Mouse (Mus musculus) forebrain, embryonic 15.5 days (tissue): ENCODE results near the gene Jag2. TPM values are rescaled to one million over a fixed set of nuclear protein-coding genes. Genes with fewer than 3 reads are reported as not detected.
A peak's percentile ranks its signal among the peaks of the same experiment; 100 is the strongest.

Experiments
- ATAC-seq: fragments of 200-750 bp; cut with Nextera tagmentation; replicated peaks from 2 replicates; pipeline ENCODE4 v1.8.0; 2017; ENCODE audit warnings: mild to moderate bottlenecking, moderate TSS enrichment, moderate library complexity
- H3K27ac ChIP-seq: fragments of 300-500 bp; sonication (generic); replicated peaks from 2 replicates; pipeline ENCODE4 v1.5.1; 2015; ENCODE audit warnings: mild to moderate bottlenecking, inconsistent platforms
- H3K27me3 ChIP-seq: fragments of 300-500 bp; sonication (generic); 2 replicates; pipeline ENCODE4 v1.6.1; 2015; ENCODE audit warnings: inconsistent platforms
- H3K36me3 ChIP-seq: fragments of 300-500 bp; sonication (generic); 2 replicates; pipeline ENCODE4 v1.6.1; 2015; ENCODE audit warnings: mild to moderate bottlenecking, inconsistent platforms
- H3K4me1 ChIP-seq: fragments of 300-500 bp; sonication (generic); 2 replicates; pipeline ENCODE4 v1.6.1; 2015; ENCODE audit warnings: inconsistent platforms
- H3K4me2 ChIP-seq: fragments of 300-500 bp; sonication (generic); replicated peaks from 2 replicates; pipeline ENCODE4 v1.6.1; 2015; ENCODE audit warnings: mild to moderate bottlenecking, inconsistent platforms
- H3K4me3 ChIP-seq: fragments of 300-500 bp; sonication (generic); 2 replicates; pipeline ENCODE4 v1.5.1; 2015; ENCODE audit warnings: mild to moderate bottlenecking, inconsistent platforms
- H3K9ac ChIP-seq: fragments of 300-500 bp; sonication (generic); replicated peaks from 2 replicates; pipeline ENCODE4 v1.6.1; 2015; ENCODE audit warnings: mild to moderate bottlenecking, inconsistent platforms
- H3K9me3 ChIP-seq: fragments of 300-500 bp; sonication (generic); 2 replicates; pipeline ENCODE4 v1.6.1; 2016; ENCODE audit warnings: inconsistent platforms
- WGBS: fragments of 180-500 bp; shearing (Covaris S2); methylation state at CpG from one replicate; pipeline ENCODE4 v1.1.7; 2015; ENCODE audit warnings: mixed read lengths; 5-methylcytosine and 5-hydroxymethylcytosine counted together
- polyA plus RNA-seq: library from polyadenylated mRNA; unstranded; fragments of >200 nt; fragmentation: Nextera tagmentation; extraction: Ambion mirVana; gene quantifications from 2 replicates; pipeline ENCODE4 v1.2.1, GENCODE M21; 2015

The Jag2 gene
- polyA plus RNA-seq, 1 experiment from 2014 or later = 9.1 TPM

DNA sequence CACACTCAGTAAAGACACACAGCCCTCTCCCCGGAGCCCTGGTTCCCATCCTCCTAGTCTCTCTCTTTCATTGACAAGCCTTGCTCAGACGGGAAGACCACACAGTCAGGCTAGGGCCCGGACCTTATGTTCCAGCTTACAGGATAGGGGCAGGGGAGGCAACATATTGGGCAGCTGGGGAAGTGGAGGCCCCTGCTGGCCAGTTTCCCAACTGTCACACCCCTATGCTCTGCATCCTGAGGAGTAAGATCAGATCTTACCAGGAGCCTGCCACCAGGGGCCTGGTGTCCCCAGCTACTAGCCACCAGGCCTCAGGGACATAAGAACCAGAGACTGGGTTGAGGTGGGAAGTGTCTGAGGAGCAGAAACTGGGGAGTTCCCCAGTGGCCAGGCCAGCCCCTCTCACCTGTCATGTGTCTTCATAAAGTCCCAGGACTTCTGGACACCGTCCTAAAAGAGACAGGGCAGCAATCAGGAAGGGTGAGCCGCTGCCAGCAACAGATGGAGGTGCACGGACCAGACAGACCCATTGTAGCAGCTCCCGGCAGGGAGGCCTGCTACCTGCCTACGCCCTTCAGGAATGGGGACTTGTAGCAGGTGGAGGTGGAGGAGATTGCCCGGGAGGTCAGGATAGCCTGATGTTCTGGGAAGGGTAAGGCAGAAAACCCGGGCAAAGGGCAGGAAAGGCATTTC lies 9.4 kb upstream of the Jag2 start:
- H3K27ac ChIP-seq = no peak overlapping the region
- no peaks in the 10 kb centered on the region for H3K9me3 ChIP-seq
- no peaks in the 10 kb centered on the region for H3K27me3 ChIP-seq
- 53% methylated on average over 10 of the region's 10 CpGs for WGBS
- H3K9ac ChIP-seq = no peak overlapping the region
- H3K4me3 ChIP-seq = no peak overlapping the region
- H3K4me2 ChIP-seq = no peak overlapping the region
- H3K4me1 ChIP-seq = peaks cover 20% of the 10 kb centered on the region
- no peak for ATAC-seq
- no peaks in the 10 kb centered on the region for H3K36me3 ChIP-seq

DNA sequence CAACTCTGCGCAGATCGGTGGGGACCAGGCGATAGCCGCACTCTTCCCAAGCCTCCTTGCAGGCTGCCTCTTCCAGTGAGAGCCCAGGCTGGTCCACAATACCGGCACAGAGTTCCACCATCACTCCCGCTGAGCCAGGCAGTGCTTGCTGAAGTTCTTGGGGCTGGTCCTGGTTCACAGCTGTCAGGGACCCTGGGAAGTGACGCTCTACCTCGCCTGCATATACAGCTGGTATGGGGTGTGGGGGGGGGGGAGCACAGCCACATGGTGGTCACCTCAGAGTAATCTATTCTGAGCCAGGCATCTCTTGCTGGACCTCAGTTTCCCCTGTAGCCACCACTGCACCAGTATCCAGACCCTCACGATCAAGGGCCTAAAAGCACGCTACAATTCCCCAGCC lies 8.8 kb upstream of the Jag2 start:
- Histone ChIP-seq H3K4me2 (no peak overlapping the region), H3K4me3 (no peak overlapping the region), H3K4me1 (peaks cover 20% of the 10 kb centered on the region), H3K27me3 (no peaks in the 10 kb centered on the region), H3K9ac (no peak overlapping the region), H3K9me3 (no peaks in the 10 kb centered on the region), H3K27ac (no peak overlapping the region), H3K36me3 (no peaks in the 10 kb centered on the region)
- ATAC-seq = no peak
- 82% methylated on average over 10 of the region's 10 CpGs for WGBS

DNA sequence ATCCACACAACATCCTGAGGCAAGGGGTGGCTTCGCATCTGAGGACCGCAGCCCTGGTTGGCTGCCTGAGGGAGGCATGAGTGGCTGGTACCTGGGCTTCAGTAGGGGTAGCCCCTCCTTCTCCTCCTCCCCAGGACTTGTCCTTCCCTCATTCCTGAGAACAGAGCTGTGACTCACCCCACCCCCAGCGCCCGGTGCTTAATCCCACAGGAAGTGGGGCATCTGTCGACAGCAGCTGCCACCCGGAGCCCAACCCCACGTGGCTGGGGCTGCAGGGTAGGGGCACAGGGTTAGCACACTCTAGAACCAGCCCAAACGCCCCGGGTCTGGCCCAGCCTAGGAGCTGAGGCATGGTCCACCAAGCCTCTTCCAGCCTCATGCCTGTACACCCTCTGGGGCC lies 8.3 kb upstream of the Jag2 start:
- Histone ChIP-seq H3K36me3 (no peaks in the 10 kb centered on the region), H3K4me1 (peaks cover 20% of the 10 kb centered on the region), H3K4me2 (no peak overlapping the region), H3K27me3 (no peaks in the 10 kb centered on the region), H3K4me3 (no peak overlapping the region), H3K9me3 (no peaks in the 10 kb centered on the region), H3K27ac (no peak overlapping the region), H3K9ac (no peak overlapping the region)
- 63% methylated on average over 9 of the region's 9 CpGs for WGBS
- ATAC-seq = no peak

DNA sequence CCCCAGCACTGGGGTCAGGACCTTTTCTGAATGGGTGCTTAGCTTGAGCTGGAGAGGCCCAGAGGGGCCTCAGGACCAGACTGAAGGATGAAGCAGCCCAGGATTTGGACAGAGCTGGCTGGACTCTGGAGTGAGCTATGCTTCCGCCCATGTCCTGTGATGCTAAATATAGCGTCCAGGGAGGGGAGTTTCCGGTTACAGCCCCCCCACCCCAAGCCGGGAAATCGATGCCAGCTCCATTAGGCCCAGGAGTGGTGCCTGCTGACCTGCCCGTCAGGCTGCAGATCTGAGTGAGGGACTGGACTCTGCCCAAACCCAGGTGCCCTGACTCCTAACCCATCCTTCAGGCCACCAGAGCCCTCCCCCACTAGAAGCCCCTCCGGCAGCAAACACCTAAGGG lies 3.1 kb upstream of the Jag2 start:
- no peak overlapping the region for H3K27ac ChIP-seq
- peaks cover 28% of the 10 kb centered on the region; the same call in 1 of the 2 replicates for H3K27me3 ChIP-seq
- no peak for ATAC-seq
- 67% methylated on average over 7 of the region's 7 CpGs for WGBS
- H3K9ac ChIP-seq = no peak overlapping the region
- no peaks in the 10 kb centered on the region for H3K36me3 ChIP-seq
- H3K4me3 ChIP-seq = no peak overlapping the region
- no peaks in the 10 kb centered on the region for H3K9me3 ChIP-seq
- H3K4me2 ChIP-seq = no peak overlapping the region
- peaks cover 21% of the 10 kb centered on the region for H3K4me1 ChIP-seq

DNA sequence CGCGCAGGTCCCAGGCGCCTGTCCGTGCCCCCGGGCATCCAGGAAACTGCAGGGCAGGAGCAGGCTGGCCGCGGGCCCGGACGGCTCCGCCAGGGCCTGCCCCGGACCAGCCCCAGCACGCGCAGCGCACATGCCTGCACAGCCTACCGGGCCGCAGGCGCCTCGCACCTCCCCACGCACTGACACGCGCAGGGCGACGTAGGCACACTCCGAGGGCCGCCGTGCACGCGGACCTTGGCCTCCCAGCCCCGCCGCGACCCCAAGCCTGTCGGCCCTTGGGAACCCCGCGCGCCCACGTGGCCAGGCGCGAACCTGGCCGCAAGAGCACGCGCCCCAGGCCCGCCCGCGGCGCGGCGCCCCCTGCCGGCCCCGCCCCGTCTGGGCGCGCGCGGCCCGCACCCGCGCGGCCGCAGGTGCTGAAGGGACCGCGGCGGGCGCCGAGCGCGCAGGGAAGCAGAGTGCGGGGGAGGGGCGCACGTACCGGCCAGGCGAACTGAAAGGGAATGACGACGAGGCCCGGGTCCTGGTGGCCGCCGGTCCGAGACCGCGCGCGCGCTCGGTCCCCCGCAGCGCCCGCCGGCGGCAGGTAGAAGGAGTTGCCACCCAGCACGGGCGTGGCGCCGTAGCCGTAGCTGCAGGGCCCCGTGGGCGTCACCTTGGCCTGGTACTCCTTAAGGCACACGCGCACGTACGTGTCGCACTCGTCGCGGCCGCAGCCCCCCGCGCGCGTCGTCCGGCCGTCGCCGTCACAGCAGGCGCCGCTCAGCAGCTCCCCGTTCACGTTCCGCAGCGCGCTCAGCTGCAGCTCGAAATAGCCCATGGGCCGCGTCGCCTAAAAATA lies 955 bp downstream of the Jag2 start:
- H3K36me3 ChIP-seq = no peaks in the 10 kb centered on the region
- H3K9me3 ChIP-seq = no peaks in the 10 kb centered on the region
- peaks cover 29% of the 10 kb centered on the region; the same call in 1 of the 2 replicates for H3K27me3 ChIP-seq
- H3K4me1 ChIP-seq = peaks cover 26% of the 10 kb centered on the region
- peak; percentile 51 for ATAC-seq
- peak overlapping the region; percentile 89 for H3K4me2 ChIP-seq
- under 1% methylated on average over 121 of the region's 124 CpGs for WGBS
- H3K4me3 ChIP-seq = peak overlapping the region; percentile 75
- H3K27ac ChIP-seq = peak overlapping the region; percentile 72
- peak overlapping the region; percentile 68 for H3K9ac ChIP-seq

DNA sequence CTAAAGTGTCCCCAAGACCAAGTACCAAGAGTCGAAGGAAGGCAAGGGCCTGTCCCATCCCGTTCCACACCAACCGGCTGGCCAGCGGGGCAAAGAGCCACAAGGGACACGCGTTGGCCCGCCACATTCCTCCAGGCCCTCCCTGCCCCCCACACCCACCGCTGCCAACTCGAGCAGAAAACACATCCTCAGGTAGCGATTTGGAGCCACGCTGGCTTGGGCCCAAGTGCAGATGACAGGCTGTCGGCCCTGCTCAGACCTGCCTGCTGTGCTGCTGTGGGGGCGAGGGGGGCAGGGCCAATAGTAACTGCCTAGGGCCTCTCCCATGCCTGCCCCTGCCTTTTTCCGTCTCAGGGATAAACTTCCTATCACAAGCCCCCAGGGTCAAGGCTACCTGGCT lies 2.3 kb downstream of the Jag2 start:
- Histone ChIP-seq H3K9me3 (no peaks in the 10 kb centered on the region), H3K4me2 (peak overlapping the region; percentile 89), H3K36me3 (no peaks in the 10 kb centered on the region), H3K27ac (no peak overlapping the region), H3K4me3 (no peak overlapping the region), H3K9ac (no peak overlapping the region), H3K4me1 (peaks cover 33% of the 10 kb centered on the region), H3K27me3 (peaks cover 29% of the 10 kb centered on the region; the same call in 1 of the 2 replicates)
- no peak for ATAC-seq
- 64% methylated on average over 14 of the region's 14 CpGs for WGBS

DNA sequence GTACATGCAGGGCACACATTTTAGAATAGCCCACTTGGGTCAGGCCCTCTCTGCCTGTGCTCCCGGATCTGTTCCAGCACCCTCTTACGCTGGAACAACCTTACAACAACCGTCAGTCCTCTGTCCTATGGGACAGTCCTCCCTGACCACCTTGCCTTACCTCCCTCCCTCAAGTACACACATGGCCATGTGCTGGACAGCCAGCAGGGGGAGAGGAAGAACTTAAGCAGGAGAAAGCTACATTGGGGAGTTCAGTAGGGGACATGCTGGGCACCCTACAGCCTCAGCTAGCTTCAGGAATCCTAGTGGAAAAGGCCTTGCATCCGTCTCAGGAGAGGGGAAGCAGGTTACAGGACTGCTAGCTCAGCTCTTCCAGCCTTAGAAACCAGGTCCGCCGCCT lies 3.6 kb downstream of the Jag2 start:
- Histone ChIP-seq H3K36me3 (no peaks in the 10 kb centered on the region), H3K9me3 (no peaks in the 10 kb centered on the region), H3K4me3 (no peak overlapping the region), H3K27ac (no peak overlapping the region), H3K27me3 (peaks cover 24% of the 10 kb centered on the region; the same call in 1 of the 2 replicates), H3K9ac (no peak overlapping the region), H3K4me2 (no peak overlapping the region), H3K4me1 (peaks cover 35% of the 10 kb centered on the region)
- ATAC-seq = no peak
- 87% methylated on average over 6 of the region's 6 CpGs for WGBS

DNA sequence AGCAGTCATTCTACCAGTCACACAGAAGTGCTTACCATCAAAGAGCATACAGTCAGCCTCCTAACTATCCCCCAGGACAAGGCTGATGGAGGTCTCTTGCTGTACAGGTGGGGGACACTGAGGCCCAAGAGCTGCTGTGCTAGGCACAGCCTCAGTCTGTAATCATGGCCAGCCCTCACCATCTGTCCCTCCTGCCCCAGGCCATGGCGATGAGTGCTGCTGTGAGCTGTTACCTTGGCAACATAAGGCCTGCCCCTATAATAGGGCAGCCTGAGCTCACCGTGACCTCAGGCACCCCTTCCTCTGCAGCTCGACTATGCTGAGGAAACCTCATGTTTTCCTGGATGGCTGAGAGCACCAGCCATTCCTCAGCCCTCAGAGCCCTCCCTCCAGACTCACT lies 7.0 kb downstream of the Jag2 start:
- Histone ChIP-seq H3K36me3 (no peaks in the 10 kb centered on the region; the same call in 1 of the 2 replicates), H3K4me1 (peaks cover 13% of the 10 kb centered on the region), H3K9me3 (no peaks in the 10 kb centered on the region), H3K27me3 (peaks cover under 1% of the 10 kb centered on the region; the same call in 1 of the 2 replicates), H3K9ac (no peak overlapping the region), H3K27ac (no peak overlapping the region), H3K4me2 (no peak overlapping the region), H3K4me3 (no peak overlapping the region)
- no peak for ATAC-seq
- 18% methylated on average over 3 of the region's 3 CpGs for WGBS

DNA sequence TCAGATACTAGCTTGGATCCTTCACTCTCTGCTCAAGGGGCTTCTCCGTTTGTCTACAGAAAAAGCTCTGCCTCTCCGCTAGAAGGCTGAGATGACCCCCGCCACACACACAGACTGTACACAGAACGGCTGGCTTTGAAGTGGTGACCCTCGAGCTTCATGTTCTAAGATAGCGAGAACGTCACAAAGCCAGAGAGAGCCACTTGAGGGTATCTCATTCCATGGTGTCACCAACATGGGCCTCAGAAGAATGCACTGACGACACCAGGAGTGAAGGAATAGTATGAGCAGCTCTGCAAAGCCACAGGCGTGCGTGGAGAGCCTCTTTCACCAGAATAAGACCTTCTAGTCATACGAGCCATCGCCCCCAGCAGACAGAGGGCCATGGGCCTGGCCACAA lies 8.1 kb downstream of the Jag2 start:
- no peaks in the 10 kb centered on the region for H3K9me3 ChIP-seq
- H3K4me3 ChIP-seq = no peak overlapping the region
- H3K36me3 ChIP-seq = no peaks in the 10 kb centered on the region; the same call in 1 of the 2 replicates
- H3K4me2 ChIP-seq = no peak overlapping the region
- H3K9ac ChIP-seq = no peak overlapping the region
- H3K27me3 ChIP-seq = no peaks in the 10 kb centered on the region
- WGBS = 85% methylated on average over 12 of the region's 12 CpGs
- no peak overlapping the region for H3K27ac ChIP-seq
- H3K4me1 ChIP-seq = peaks cover 9% of the 10 kb centered on the region
- ATAC-seq = no peak

DNA sequence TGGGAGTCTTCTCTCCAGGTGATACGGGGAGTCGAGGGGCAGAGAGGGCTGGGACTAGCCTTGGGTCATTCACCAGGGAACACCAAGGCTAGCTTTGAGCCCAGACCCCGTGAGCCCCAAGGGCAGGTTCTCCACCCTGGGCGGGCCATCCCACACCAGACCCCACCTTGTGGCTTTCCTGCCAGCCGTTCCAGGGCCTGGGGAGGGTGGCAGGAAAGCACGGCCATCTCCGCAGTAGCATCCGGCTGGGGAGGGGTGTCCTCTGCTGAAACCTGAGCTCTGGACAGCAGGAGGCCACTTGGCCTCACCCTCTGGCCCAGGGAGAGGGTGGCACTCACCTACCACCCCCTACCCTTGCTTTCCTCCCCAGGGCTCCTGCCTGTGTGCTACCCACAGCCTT lies 11.7 kb downstream of the Jag2 start:
- no peak for ATAC-seq
- H3K4me2 ChIP-seq = no peak overlapping the region
- no peak overlapping the region for H3K4me3 ChIP-seq
- H3K27ac ChIP-seq = no peak overlapping the region
- peaks cover 9% of the 10 kb centered on the region for H3K4me1 ChIP-seq
- no peak overlapping the region for H3K9ac ChIP-seq
- H3K36me3 ChIP-seq = peaks cover 6% of the 10 kb centered on the region; the same call in 1 of the 2 replicates
- no peaks in the 10 kb centered on the region for H3K27me3 ChIP-seq
- no peaks in the 10 kb centered on the region for H3K9me3 ChIP-seq
- WGBS = 65% methylated on average over 8 of the region's 8 CpGs

DNA sequence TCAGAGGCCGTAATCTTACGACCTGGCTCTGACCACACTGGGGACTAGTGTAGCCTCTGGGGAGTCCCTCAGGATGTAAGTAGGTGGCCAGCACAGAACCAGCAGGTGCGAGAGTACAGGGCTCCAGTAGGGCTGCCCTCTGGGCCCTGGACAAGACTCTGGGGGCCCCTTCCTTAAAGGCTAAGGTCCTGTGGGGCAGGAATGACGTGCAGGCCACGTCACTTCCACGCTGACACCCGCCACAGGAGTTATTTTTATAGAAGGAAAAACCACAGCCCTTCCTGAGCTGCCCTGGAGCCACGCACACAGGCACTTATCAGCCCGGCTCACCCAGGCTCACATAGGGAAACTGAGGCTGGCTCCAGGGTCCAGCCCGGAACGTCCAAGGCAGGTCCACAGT lies 12.1 kb downstream of the Jag2 start:
- peaks cover 9% of the 10 kb centered on the region; the same call in 1 of the 2 replicates for H3K36me3 ChIP-seq
- no peak for ATAC-seq
- 84% methylated on average over 11 of the region's 11 CpGs for WGBS

DNA sequence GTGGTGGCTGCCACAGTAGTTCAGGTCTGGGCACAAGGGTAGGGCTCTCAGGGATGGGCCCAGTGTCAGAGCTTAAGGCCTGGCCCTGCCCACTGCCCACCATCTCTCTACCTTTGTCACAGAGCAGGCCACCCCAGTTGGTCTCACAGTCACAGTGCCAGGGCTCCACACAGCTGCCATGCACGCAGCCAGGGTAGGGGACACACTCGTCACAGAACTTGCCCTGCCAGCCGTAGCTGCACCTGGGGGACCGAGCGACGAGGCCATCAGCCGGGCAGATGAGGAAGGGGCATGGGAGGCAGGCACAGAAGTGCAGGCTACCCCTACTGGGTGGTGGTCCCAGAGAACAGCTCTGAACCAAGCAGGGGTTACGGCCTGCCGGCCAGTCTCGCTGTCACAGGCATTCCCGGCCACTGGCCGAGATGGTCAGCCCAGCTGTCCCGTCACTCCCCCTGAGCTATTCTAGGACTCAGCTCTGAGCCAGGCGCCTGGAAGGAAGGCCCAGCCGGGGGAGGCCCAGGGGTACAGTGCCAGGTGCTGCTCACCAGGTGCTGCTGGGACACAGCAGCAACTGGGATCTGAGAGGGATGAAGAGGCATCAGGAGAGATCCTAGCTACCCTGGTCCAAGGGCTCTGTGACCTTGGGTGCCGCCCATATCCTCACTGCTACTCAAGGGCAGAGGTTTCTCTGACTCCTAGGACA lies 12.7 kb downstream of the Jag2 start:
- Histone ChIP-seq H3K4me1 (no peaks in the 10 kb centered on the region), H3K4me2 (no peak overlapping the region), H3K27ac (no peak overlapping the region), H3K36me3 (peaks cover 10% of the 10 kb centered on the region; the same call in 1 of the 2 replicates), H3K9me3 (no peaks in the 10 kb centered on the region), H3K27me3 (no peaks in the 10 kb centered on the region), H3K9ac (no peak overlapping the region), H3K4me3 (no peak overlapping the region)
- WGBS = 87% methylated on average over 16 of the region's 16 CpGs
- no peak for ATAC-seq

More for the DNA sequence above, 12.1 kb downstream of the Jag2 start:
- Histone ChIP-seq H3K9ac (no peak overlapping the region), H3K4me1 (peaks cover 4% of the 10 kb centered on the region), H3K9me3 (no peaks in the 10 kb centered on the region), H3K27ac (no peak overlapping the region), H3K4me2 (no peak overlapping the region), H3K4me3 (no peak overlapping the region), H3K27me3 (no peaks in the 10 kb centered on the region)
